Mouse (Mus musculus) lung, adult 2 months (tissue): Measurements from ENCODE around the gene Myh9.
"Not testable (repeated sequence)": the region's sequence is repeated elsewhere in the genome, so short reads cannot be mapped to it uniquely, and the experiment has no call there.

Experiments
- CTCF ChIP-seq: fragments of 200-500 bp; IDR thresholded peaks from 2 replicates; pipeline ENCODE4 v1.5.1; 2011; ENCODE audit warnings: mild to moderate bottlenecking, low read length, control low read depth; ENCODE audit not compliant: insufficient read depth
- POLR2A ChIP-seq: fragments of 200-500 bp; IDR thresholded peaks from 2 replicates; pipeline ENCODE4 v1.6.1; 2011; ENCODE audit warnings: low read depth, mild to moderate bottlenecking, control low read depth, low read length, borderline replicate concordance; ENCODE audit errors: extremely low read depth

DNA sequence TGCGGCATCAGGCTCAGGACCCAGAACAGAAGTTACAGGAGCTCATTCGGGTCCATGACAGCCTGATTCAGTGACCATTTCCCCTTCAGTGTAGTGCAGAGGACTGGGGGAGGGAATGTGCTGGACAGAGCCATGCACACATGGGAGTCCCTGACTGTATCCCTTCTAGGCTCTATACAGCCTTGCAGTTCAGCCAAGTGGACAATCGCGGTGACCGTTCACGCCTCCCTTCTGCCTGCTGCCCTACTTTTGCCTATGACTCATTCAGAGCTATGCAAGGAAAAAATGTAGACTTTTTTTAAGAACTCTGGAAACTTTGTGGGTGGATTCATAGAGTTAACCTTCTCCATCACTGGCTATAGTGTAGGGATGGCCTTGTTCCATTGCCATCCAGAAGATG is 123.7 kb downstream of the Myh9 start:
- not testable (repeated sequence) for TF ChIP-seq CTCF, POLR2A
